Mouse (Mus musculus) lung, postnatal 0 days (tissue): ENCODE data around the gene Spata17.
A peak's percentile ranks its signal among the peaks of the same experiment; 100 is the strongest.

Experiments used
- CTCF ChIP-seq: IDR thresholded peaks from 2 replicates; pipeline ENCODE4 v1.5.1; 2016; ENCODE audit warnings: antibody characterized with exemption, mild to moderate bottlenecking
- EP300 ChIP-seq: IDR thresholded peaks from 2 replicates; pipeline ENCODE4 v1.6.1; 2016; ENCODE audit warnings: antibody characterized with exemption, mild to moderate bottlenecking, control low read depth

- TF ChIP-seq CTCF (no peak), EP300 (0 out of 2 replicates have a peak, but pooled peaks have one; percentile 13)
Measured at GRCm38 (mm10) chr1:187101202-187101601, 114.1 kb downstream of the Spata17 start.
